Mouse (Mus musculus): ENCODE results near the gene Thoc6.

- no peak for TF ChIP-seq GATA1 (IDR thresholded peaks at IDR 0.05; ENCODE audit: borderline replicate concordance, low read length)
- TF ChIP-seq FLI1 (IDR thresholded peaks at IDR 0.05; ENCODE audit: low read length), result no peak
Measured at GRCm38 (mm10) chr17:23653324-23653723, 20.4 kb downstream of the Thoc6 start.

Measured in megakaryocyte, embryonic 14.5 days (primary cell).